Mouse (Mus musculus) myocyte (in vitro differentiated cells): ENCODE data around the gene Dnajc21.

Experiments
- MAX ChIP-seq: IDR thresholded peaks from one replicate; pipeline ENCODE4 v1.6.1; 2011; ENCODE audit warnings: low read depth, mild to moderate bottlenecking, control low read depth
- MYOD1 ChIP-seq, 3 experiments: IDR thresholded peaks; one replicate each; pipeline ENCODE4 v1.6.1; 2011; ENCODE audit warnings: control low read depth in 2 of 3, low read depth in 2 of 3, mild to moderate bottlenecking in 2 of 3, moderate library complexity in 1 of 3; ENCODE audit not compliant: insufficient read length in 2 of 3, control insufficient read depth in 1 of 3
- POLR2A ChIP-seq: IDR thresholded peaks from one replicate; pipeline ENCODE4 v1.6.1; 2011; ENCODE audit warnings: low read depth, mild to moderate bottlenecking, control low read depth, moderate library complexity; ENCODE audit not compliant: insufficient read length
- POLR2AphosphoS2 ChIP-seq: IDR thresholded peaks from one replicate; pipeline ENCODE4 v1.6.1; 2011; ENCODE audit warnings: low read depth, control low read depth; ENCODE audit not compliant: insufficient read length
- TCF3 ChIP-seq: IDR thresholded peaks from one replicate; pipeline ENCODE4 v1.6.1; 2011; ENCODE audit warnings: low read depth, control low read depth; ENCODE audit not compliant: insufficient read length
- USF1 ChIP-seq: IDR thresholded peaks from one replicate; pipeline ENCODE4 v1.6.1; 2011; ENCODE audit warnings: low read depth, mild to moderate bottlenecking, control low read depth, moderate library complexity

GRCm38 (mm10) chr15:10469641-10470150 is 620 bp downstream of the Dnajc21 start:
- TF ChIP-seq MAX: no peak
- TF ChIP-seq POLR2A: no peak
- TF ChIP-seq USF1: no peak
- no peak for TF ChIP-seq MYOD1 (IDR thresholded peaks at IDR 0.05; ENCODE audit: control insufficient read depth in 1 of 3, insufficient read length in 2 of 3, low read depth in 2 of 3)
- TF ChIP-seq POLR2AphosphoS2: no peak
- TF ChIP-seq TCF3: no peak
